Mouse (Mus musculus) large intestine, adult 2 months (tissue): ENCODE results near the gene Gm27021. TPM values are rescaled to one million over a fixed set of nuclear protein-coding genes. Genes with fewer than 3 reads are reported as not detected.

Source experiments
- polyA plus RNA-seq: library from polyadenylated mRNA; depleted of rRNA; stranded (reverse); fragments of >200 nt; gene quantifications from 2 replicates; pipeline ENCODE4 v1.2.3, GENCODE M21; 2012; rRNA removed

Gm27021 gene
- polyA plus RNA-seq, 1 experiment, result 0.19 TPM

Other genes with a start within 250 kb of the Gm27021 start
- gene Gins2, start 78.8 kb downstream of the Gm27021 start, polyA plus RNA-seq, result 29.8 and 31.0 TPM in 2 replicates
- 2.6 TPM in 2 replicates for gene 1190005I06Rik, start 20.4 kb downstream of the Gm27021 start, polyA plus RNA-seq
- 1,638 and 1,728 TPM in 2 replicates for gene Cox4i1, start 143 bp upstream of the Gm27021 start, polyA plus RNA-seq
- 67.0 and 74.7 TPM in 2 replicates for gene Emc8, start 494 bp upstream of the Gm27021 start, polyA plus RNA-seq
- 75.8 and 95.3 TPM in 2 replicates for gene Irf8, start 68.3 kb upstream of the Gm27021 start, polyA plus RNA-seq